Mouse (Mus musculus): ENCODE data around the gene Henmt1. TPM values are rescaled to one million over a fixed set of nuclear protein-coding genes. Genes with fewer than 3 reads are reported as not detected.

Gene Henmt1
- polyA plus RNA-seq, 1 experiment from 2014 or later = 0.49 TPM

DNA sequence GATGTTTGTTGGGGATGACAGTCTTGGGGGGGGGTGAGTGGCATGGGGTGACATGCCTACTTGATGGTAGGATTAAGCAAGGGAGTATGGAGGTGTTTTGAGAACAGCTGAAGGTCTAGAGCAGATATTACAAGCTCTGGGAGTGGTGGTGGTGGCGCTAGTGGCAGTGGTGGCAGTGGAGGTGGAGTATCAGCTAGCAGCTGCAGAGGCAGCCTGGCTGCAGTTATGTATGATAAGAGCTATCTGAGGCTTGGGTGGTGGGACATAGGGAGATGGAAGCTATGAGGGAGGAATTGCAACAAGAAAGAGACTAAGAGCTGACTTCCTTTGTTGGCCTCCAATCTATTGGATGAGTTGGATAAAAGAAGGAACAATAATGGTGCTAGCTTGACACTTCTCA, 17.9 kb upstream of the Henmt1 start:
- WGBS = 89% methylated on average over 1 of the region's 1 CpGs
- no peak overlapping the region for H3K9ac ChIP-seq (ENCODE audit: low read length)
- no peak overlapping the region for H3K27ac ChIP-seq (ENCODE audit: low read length)
- H3K4me2 ChIP-seq (ENCODE audit: low read depth, low read length) = no peak overlapping the region
- H3K36me3 ChIP-seq (ENCODE audit: control insufficient read depth, insufficient read depth, low read length) = no peaks in the 10 kb centered on the region
- no peaks in the 10 kb centered on the region for H3K27me3 ChIP-seq (ENCODE audit: control insufficient read depth, insufficient read depth, low read length)
- no peak overlapping the region for H3K4me3 ChIP-seq (replicated peaks; ENCODE audit: low read length)
- no peaks in the 10 kb centered on the region for H3K9me3 ChIP-seq (replicated peaks; ENCODE audit: control insufficient read depth, low read length)
- no peak for ATAC-seq (ENCODE audit: insufficient read depth, low FRiP score)
- no peaks in the 10 kb centered on the region for H3K4me1 ChIP-seq (ENCODE audit: control insufficient read depth, insufficient read depth, low read length)

DNA sequence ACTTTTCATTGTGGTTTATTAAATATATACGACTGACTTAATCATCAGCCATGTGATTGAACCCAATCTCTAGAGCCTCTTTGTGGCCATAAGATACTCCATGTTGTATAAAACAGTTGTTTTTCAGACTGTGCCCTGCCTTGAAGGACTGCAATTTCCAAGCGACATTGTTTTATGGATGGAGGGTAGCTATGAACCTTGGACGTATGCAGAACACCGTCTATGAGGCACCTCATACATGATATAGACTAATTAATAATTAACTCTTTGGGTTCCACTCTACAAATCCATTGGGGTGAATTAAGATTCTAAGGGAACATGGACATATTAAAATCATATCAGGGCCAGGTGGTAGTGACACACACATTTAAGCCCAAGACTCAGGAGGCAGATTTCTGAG, 14.0 kb upstream of the Henmt1 start:
- Histone ChIP-seq H3K4me3 (replicated peaks; ENCODE audit: low read length) (no peak overlapping the region), H3K4me1 (ENCODE audit: control insufficient read depth, insufficient read depth, low read length) (no peaks in the 10 kb centered on the region), H3K9me3 (replicated peaks; ENCODE audit: control insufficient read depth, low read length) (peaks cover 3% of the 10 kb centered on the region; the same call in 1 of the 2 replicates), H3K9ac (ENCODE audit: low read length) (no peak overlapping the region), H3K4me2 (ENCODE audit: low read depth, low read length) (no peak overlapping the region), H3K36me3 (ENCODE audit: control insufficient read depth, insufficient read depth, low read length) (no peaks in the 10 kb centered on the region), H3K27ac (ENCODE audit: low read length) (no peak overlapping the region), H3K27me3 (ENCODE audit: control insufficient read depth, insufficient read depth, low read length) (no peaks in the 10 kb centered on the region)
- WGBS = 83% methylated on average over 4 of the region's 4 CpGs
- no peak for ATAC-seq (ENCODE audit: insufficient read depth, low FRiP score)

DNA sequence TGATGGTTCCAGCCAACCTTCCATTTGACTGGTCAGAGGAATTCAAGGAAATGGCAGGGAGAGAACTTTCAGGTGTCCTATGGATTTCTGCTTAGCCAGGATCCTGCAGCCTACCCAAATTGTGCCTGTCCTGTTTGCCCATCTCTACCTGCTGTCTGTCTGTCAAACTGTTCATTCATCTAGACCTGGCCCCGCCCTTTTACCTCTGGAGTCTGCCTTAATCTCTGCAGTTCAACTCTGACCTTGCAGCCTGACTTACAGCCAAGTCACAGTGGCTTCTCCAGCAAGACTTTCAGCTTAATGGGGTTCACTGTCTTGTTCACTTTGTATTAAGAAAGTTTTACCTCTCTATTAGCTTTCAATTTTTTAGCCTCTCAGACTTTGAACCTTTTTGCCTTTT, 13.4 kb upstream of the Henmt1 start:
- Histone ChIP-seq H3K4me3 (replicated peaks; ENCODE audit: low read length) (no peak overlapping the region), H3K9me3 (replicated peaks; ENCODE audit: control insufficient read depth, low read length) (peaks cover 3% of the 10 kb centered on the region; the same call in 1 of the 2 replicates), H3K27me3 (ENCODE audit: control insufficient read depth, insufficient read depth, low read length) (no peaks in the 10 kb centered on the region), H3K36me3 (ENCODE audit: control insufficient read depth, insufficient read depth, low read length) (no peaks in the 10 kb centered on the region), H3K9ac (ENCODE audit: low read length) (no peak overlapping the region), H3K27ac (ENCODE audit: low read length) (no peak overlapping the region), H3K4me2 (ENCODE audit: low read depth, low read length) (no peak overlapping the region), H3K4me1 (ENCODE audit: control insufficient read depth, insufficient read depth, low read length) (no peaks in the 10 kb centered on the region)
- no peak for ATAC-seq (ENCODE audit: insufficient read depth, low FRiP score)
- WGBS = 83% methylated on average over 1 of the region's 1 CpGs

DNA sequence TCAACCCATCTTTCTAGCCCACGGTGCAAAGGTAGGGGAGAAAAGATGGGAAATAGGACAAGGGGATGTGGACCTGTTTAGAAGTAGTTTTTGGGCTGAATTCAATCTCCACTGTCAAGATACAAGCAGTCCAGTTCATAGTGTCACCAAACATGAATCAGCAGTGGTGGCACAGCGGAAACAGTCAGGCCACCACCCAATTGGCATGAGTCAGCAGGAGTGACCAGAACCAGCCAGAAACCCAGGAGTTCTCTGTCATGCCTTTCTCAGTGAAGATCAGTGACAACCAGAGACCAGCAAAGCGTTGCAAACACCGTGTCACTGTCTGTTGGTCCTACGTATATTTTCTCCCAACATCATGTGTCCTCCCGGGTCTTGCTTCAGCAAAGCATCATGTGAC, 6.1 kb upstream of the Henmt1 start:
- 91% methylated on average over 6 of the region's 6 CpGs for WGBS
- peaks cover 3% of the 10 kb centered on the region; the same call in 1 of the 2 replicates for H3K9me3 ChIP-seq (replicated peaks; ENCODE audit: control insufficient read depth, low read length)
- no peak for ATAC-seq (ENCODE audit: insufficient read depth, low FRiP score)
- H3K36me3 ChIP-seq (ENCODE audit: control insufficient read depth, insufficient read depth, low read length) = no peaks in the 10 kb centered on the region
- no peak overlapping the region for H3K4me2 ChIP-seq (ENCODE audit: low read depth, low read length)
- no peaks in the 10 kb centered on the region for H3K27me3 ChIP-seq (ENCODE audit: control insufficient read depth, insufficient read depth, low read length)
- H3K9ac ChIP-seq (ENCODE audit: low read length) = no peak overlapping the region
- no peak overlapping the region for H3K4me3 ChIP-seq (replicated peaks; ENCODE audit: low read length)
- H3K27ac ChIP-seq (ENCODE audit: low read length) = no peak overlapping the region
- no peaks in the 10 kb centered on the region for H3K4me1 ChIP-seq (ENCODE audit: control insufficient read depth, insufficient read depth, low read length)

DNA sequence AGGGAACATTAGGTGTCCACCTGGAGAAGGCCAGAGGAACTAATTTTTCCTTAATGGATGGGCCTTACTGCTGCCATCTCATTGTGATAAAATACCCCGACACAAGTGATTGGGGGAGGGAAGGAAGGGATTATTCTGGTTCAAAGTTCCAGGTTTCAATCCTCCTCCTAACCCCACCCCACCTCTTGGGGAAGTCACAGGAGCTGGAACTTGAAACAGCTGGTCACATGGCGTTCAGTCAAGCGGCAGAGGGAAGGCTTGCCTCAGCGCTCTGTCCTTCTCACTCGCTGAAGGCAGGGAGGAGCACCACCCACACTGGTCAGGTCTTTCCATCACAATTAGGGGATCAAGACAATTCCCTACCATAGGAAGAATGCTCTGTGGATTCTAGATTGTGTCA, 982 bp upstream of the Henmt1 start:
- Histone ChIP-seq H3K9ac (ENCODE audit: low read length) (no peak overlapping the region), H3K27ac (ENCODE audit: low read length) (no peak overlapping the region), H3K27me3 (ENCODE audit: control insufficient read depth, insufficient read depth, low read length) (no peaks in the 10 kb centered on the region), H3K4me2 (ENCODE audit: low read depth, low read length) (no peak overlapping the region), H3K4me1 (ENCODE audit: control insufficient read depth, insufficient read depth, low read length) (no peaks in the 10 kb centered on the region), H3K9me3 (replicated peaks; ENCODE audit: control insufficient read depth, low read length) (no peaks in the 10 kb centered on the region), H3K36me3 (ENCODE audit: control insufficient read depth, insufficient read depth, low read length) (no peaks in the 10 kb centered on the region), H3K4me3 (replicated peaks; ENCODE audit: low read length) (no peak overlapping the region)
- WGBS = 88% methylated on average over 5 of the region's 5 CpGs
- no peak for ATAC-seq (ENCODE audit: insufficient read depth, low FRiP score)

DNA sequence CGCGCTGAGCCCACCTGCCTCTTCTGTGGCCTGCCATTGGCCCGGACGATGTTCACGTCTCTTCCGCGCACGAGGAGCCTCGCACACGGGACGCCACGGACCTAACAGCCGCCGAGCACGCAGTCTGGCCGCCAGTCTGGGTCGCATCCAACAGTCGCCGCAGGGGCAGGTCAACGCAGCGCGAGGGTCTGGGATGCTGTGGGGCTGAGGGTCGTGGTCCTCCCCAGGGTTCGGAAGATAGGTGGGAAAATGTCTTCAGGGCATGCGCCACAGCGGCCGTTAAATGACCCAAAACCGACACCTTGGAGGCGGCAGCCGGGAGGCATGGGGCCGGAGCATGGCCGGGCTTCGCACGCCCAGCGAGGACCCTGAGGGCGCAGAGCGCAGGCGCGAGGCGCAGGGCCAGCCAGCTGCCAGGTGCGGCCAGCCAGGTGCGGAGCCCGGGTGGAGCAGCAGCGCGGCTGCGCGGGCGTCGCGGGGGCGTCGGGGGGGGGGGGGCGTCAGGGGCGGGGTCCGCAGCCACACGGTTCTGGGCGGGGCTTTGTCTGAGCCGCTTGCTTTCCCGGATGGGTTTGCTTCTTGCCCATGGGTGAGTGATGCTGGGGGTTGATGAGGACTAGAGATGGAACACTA, 444 bp downstream of the Henmt1 start, which contains the start of gene Gm9857:
TSS of gene Gm9857 (minus strand) at position 445 of the 633 bp plus-strand sequence.
- H3K4me1 ChIP-seq (ENCODE audit: control insufficient read depth, insufficient read depth, low read length) = no peaks in the 10 kb centered on the region
- H3K27me3 ChIP-seq (ENCODE audit: control insufficient read depth, insufficient read depth, low read length) = no peaks in the 10 kb centered on the region
- peak within 1 kb of the TSS; percentile 62 for H3K9ac ChIP-seq (ENCODE audit: low read length)
- H3K4me3 ChIP-seq (replicated peaks; ENCODE audit: low read length) = peak within 1 kb of the TSS; percentile 40
- H3K4me2 ChIP-seq (ENCODE audit: low read depth, low read length) = peak within 1 kb of the TSS; percentile 62
- no peaks in the 10 kb centered on the region for H3K9me3 ChIP-seq (replicated peaks; ENCODE audit: control insufficient read depth, low read length)
- H3K36me3 ChIP-seq (ENCODE audit: control insufficient read depth, insufficient read depth, low read length) = no peaks in the 10 kb centered on the region
- 40% methylated on average over 54 of the region's 59 CpGs for WGBS
- H3K27ac ChIP-seq (ENCODE audit: low read length) = no peak within 1 kb of the TSS
- ATAC-seq (ENCODE audit: insufficient read depth, low FRiP score) = peak; percentile 64

DNA sequence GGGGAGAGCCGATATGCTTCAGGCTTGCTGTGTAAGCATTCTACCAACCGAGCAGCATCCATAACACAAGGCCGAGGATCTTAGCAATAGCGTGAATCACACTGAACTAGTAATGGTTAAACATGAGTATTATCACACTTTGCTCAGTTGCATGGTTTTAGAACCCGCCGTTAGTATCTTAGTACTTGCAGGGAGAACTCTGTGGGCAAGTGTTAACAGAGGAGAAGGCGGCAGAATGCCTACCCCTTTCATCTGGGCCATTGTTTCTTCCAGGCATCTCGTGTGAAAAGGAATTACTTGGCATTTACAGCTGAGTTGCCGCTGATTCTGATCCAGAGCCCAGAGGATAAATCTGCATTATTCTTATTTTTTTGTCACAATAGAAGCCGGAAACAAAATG, 1.3 kb downstream of the Henmt1 start:
- H3K4me1 ChIP-seq (ENCODE audit: control insufficient read depth, insufficient read depth, low read length) = no peaks in the 10 kb centered on the region

DNA sequence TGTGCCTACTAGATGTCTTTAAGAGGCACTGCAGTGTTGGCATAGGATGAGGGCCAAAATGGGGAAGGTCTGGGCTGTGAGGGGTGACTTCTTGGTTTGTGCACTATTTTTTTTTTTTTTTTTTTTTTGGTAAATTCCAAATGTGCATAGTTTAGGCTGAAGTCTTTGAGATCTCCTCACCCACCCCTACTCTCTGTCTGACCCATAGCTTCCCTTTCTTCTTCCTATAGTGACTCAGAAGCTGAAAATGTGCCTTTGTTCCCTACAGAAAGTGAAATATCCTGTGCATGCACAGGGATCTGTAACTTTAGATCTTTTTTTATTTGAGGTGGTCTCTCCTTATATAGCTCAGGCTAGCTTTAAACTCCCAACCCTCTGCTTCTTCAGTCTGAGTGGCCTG, 18.3 kb downstream of the Henmt1 start:
- H3K36me3 ChIP-seq (ENCODE audit: control insufficient read depth, insufficient read depth, low read length) = no peaks in the 10 kb centered on the region
- H3K9ac ChIP-seq (ENCODE audit: low read length) = no peak overlapping the region
- H3K4me2 ChIP-seq (ENCODE audit: low read depth, low read length) = no peak overlapping the region
- no peak for ATAC-seq (ENCODE audit: insufficient read depth, low FRiP score)
- no peak overlapping the region for H3K4me3 ChIP-seq (replicated peaks; ENCODE audit: low read length)
- H3K4me1 ChIP-seq (ENCODE audit: control insufficient read depth, insufficient read depth, low read length) = peaks cover 14% of the 10 kb centered on the region
- H3K27me3 ChIP-seq (ENCODE audit: control insufficient read depth, insufficient read depth, low read length) = no peaks in the 10 kb centered on the region
- no peak overlapping the region for H3K27ac ChIP-seq (ENCODE audit: low read length)
- no peaks in the 10 kb centered on the region for H3K9me3 ChIP-seq (replicated peaks; ENCODE audit: control insufficient read depth, low read length)

More for the DNA sequence above, 1.3 kb downstream of the Henmt1 start:
- H3K4me2 ChIP-seq (ENCODE audit: low read depth, low read length) = no peak overlapping the region
- WGBS = 85% methylated on average over 10 of the region's 10 CpGs
- H3K9me3 ChIP-seq (replicated peaks; ENCODE audit: control insufficient read depth, low read length) = no peaks in the 10 kb centered on the region
- no peaks in the 10 kb centered on the region for H3K36me3 ChIP-seq (ENCODE audit: control insufficient read depth, insufficient read depth, low read length)
- no peak overlapping the region for H3K27ac ChIP-seq (ENCODE audit: low read length)
- H3K27me3 ChIP-seq (ENCODE audit: control insufficient read depth, insufficient read depth, low read length) = no peaks in the 10 kb centered on the region
- H3K4me3 ChIP-seq (replicated peaks; ENCODE audit: low read length) = no peak overlapping the region
- H3K9ac ChIP-seq (ENCODE audit: low read length) = no peak overlapping the region
- ATAC-seq (ENCODE audit: insufficient read depth, low FRiP score) = no peak

DNA sequence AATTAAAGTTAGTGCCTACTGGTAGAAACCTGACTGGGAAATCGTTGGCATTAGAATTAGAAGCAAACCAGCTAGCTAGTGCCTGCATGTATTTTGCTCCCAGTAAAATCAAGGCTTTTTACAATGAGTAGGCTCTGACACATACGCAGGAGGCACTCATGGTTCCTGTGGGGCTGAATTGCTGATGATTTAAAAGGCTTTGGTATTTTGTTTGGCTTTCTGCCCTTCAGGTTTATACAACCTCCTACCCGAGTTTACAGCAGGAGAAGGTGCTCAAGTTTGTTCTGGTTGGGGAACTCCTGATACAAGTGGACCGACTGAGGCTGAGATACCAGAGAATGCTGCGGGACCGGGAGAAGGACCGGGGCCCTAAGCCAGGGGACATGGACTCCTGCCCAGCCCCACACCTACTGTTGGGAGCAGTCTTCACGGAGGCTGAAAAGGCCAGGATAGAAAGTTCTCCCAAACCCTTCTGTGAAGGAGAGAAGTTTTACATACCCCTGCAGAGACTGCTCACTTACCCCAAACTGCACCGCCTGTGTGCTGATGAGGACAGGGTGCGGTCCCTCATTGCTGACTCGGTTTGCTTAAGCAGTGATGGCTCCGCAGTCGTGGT, 20.1 kb downstream of the Henmt1 start:
- H3K4me2 ChIP-seq (ENCODE audit: low read depth, low read length) = no peak overlapping the region
- no peaks in the 10 kb centered on the region for H3K36me3 ChIP-seq (ENCODE audit: control insufficient read depth, insufficient read depth, low read length)
- H3K4me3 ChIP-seq (replicated peaks; ENCODE audit: low read length) = no peak overlapping the region
- no peak overlapping the region for H3K9ac ChIP-seq (ENCODE audit: low read length)
- H3K9me3 ChIP-seq (replicated peaks; ENCODE audit: control insufficient read depth, low read length) = no peaks in the 10 kb centered on the region
- no peaks in the 10 kb centered on the region for H3K27me3 ChIP-seq (ENCODE audit: control insufficient read depth, insufficient read depth, low read length)
- H3K27ac ChIP-seq (ENCODE audit: low read length) = no peak overlapping the region
- peaks cover 17% of the 10 kb centered on the region for H3K4me1 ChIP-seq (ENCODE audit: control insufficient read depth, insufficient read depth, low read length)
- no peak for ATAC-seq (ENCODE audit: insufficient read depth, low FRiP score)
- WGBS = 61% methylated on average over 13 of the region's 13 CpGs
